Mouse (Mus musculus): ENCODE measurements around the gene Des. TPM values are rescaled to one million over a fixed set of nuclear protein-coding genes. Genes with fewer than 3 reads are reported as not detected.

Des gene
- polyA plus RNA-seq, 1 experiment: 0.70 TPM

GRCm38 (mm10) chr1:75381482-75382355, 21.6 kb downstream of the Des start:
- H3K4me1 ChIP-seq (ENCODE audit: control insufficient read depth, insufficient read depth, low read length): no peaks in the 10 kb centered on the region
- no peak overlapping the region for H3K4me3 ChIP-seq (ENCODE audit: insufficient read depth, low read length)
- no peak overlapping the region for H3K27ac ChIP-seq (ENCODE audit: insufficient read depth, low read depth, low read length)
- TF ChIP-seq POLR2A (IDR thresholded peaks at IDR 0.05; ENCODE audit: borderline replicate concordance, low read depth, low read length) (no peak), CTCF (IDR thresholded peaks at IDR 0.05; ENCODE audit: low read depth, low read length) (no peak)

- Histone ChIP-seq H3K27ac (ENCODE audit: insufficient read depth, low read depth, low read length) (no peak overlapping the region), H3K4me1 (ENCODE audit: control insufficient read depth, insufficient read depth, low read length) (no peaks in the 10 kb centered on the region), H3K4me3 (ENCODE audit: insufficient read depth, low read length) (no peak overlapping the region)
- TF ChIP-seq CTCF (IDR thresholded peaks at IDR 0.05; ENCODE audit: low read depth, low read length) (no peak), POLR2A (IDR thresholded peaks at IDR 0.05; ENCODE audit: borderline replicate concordance, low read depth, low read length) (no peak)
These were observed 22.4 kb downstream of the Des start for GRCm38 (mm10) chr1:75382356-75383071.

DNA sequence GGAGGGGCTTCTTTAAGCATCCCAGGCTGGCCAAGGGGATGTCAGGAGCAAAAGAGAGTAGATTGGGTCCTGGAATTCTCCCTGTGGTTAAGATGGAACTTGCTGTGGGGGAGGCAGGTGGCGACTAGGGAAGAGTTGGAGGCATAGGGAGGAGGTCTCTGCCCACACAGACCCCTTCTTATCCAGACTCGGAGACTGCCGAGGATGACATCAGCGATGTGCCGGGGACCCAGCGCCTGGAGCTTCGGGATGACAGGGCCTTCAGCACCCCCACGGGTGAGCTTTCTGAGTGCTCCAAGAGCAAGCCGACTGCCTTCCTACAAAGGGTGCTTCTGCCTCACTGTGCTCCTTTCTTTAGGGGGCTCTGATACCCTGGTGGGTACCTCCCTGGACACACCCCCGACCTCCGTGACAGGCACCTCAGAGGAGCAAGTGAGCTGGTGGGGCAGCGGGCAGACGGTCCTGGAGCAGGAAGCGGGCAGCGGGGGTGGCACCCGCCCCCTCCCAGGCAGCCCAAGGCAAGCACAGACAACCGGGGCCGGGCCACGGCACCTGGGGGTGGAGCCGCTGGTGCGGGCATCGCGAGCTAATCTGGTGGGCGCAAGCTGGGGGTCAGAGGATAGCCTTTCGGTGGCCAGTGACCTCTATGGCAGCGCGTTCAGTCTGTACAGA, 24.5 kb downstream of the Des start:
- Histone ChIP-seq H3K4me3 (ENCODE audit: insufficient read depth, low read length) (no peak overlapping the region), H3K27ac (ENCODE audit: insufficient read depth, low read depth, low read length) (no peak overlapping the region), H3K4me1 (ENCODE audit: control insufficient read depth, insufficient read depth, low read length) (no peaks in the 10 kb centered on the region)
- TF ChIP-seq CTCF (IDR thresholded peaks at IDR 0.05; ENCODE audit: low read depth, low read length): no peak
- TF ChIP-seq POLR2A (IDR thresholded peaks at IDR 0.05; ENCODE audit: borderline replicate concordance, low read depth, low read length): no peak

DNA sequence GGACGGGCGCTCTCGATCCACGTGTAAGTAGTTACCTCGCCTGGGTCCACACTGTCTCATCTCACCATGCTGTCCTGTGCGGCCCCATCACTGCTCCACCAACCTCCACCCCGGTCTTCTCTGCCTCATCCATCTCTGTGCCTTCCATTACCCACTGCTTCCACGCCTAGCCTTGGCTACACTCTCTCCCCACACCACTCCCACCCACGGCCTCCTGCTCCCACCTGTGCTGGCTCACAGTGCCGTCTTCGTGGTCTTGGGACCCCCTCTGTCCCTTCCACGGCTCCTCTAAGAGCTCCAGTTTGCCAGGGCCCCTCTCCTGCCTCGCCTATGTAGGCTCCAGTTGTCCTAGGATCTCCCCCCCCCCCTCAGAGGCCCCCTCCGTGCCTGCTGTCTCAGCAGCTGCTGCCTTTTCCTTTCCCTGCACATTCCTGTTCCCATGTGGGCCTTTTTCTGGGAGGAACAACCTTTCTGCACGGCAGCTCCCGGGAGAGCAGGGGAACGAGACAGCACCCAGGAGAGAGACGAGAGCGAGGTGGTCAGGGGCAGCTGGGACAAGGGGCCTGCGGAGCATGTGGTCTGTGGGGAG, 25.1 kb downstream of the Des start:
- H3K27ac ChIP-seq (ENCODE audit: insufficient read depth, low read depth, low read length): no peak overlapping the region
- no peak for TF ChIP-seq CTCF (IDR thresholded peaks at IDR 0.05; ENCODE audit: low read depth, low read length)
- TF ChIP-seq POLR2A (IDR thresholded peaks at IDR 0.05; ENCODE audit: borderline replicate concordance, low read depth, low read length): no peak
- H3K4me1 ChIP-seq (ENCODE audit: control insufficient read depth, insufficient read depth, low read length): no peaks in the 10 kb centered on the region
- H3K4me3 ChIP-seq (ENCODE audit: insufficient read depth, low read length): no peak overlapping the region

DNA sequence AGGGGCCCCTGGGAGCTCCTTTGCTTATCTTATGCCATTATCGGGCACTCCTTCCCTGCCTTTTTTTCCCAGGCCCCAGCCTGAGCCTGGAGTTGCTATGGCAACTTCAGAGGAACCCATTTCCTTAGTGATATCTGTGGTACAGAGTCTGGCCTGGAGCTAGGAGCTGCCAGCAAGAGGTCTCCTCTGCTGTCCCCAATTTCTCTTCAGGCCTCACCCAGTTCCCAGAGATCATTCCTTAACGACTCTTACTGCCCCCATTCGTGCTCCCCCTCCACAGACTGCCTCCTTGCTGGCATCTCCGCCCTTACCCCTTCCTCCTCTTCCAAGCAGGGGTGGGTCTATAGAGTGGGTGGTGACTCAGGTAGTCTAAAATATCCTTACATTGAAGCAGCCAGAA, 26.0 kb downstream of the Des start:
- Histone ChIP-seq H3K4me1 (ENCODE audit: control insufficient read depth, insufficient read depth, low read length) (no peaks in the 10 kb centered on the region), H3K27ac (ENCODE audit: insufficient read depth, low read depth, low read length) (no peak overlapping the region), H3K4me3 (ENCODE audit: insufficient read depth, low read length) (no peak overlapping the region)
- TF ChIP-seq POLR2A (IDR thresholded peaks at IDR 0.05; ENCODE audit: borderline replicate concordance, low read depth, low read length) (no peak), CTCF (IDR thresholded peaks at IDR 0.05; ENCODE audit: low read depth, low read length) (no peak)

DNA sequence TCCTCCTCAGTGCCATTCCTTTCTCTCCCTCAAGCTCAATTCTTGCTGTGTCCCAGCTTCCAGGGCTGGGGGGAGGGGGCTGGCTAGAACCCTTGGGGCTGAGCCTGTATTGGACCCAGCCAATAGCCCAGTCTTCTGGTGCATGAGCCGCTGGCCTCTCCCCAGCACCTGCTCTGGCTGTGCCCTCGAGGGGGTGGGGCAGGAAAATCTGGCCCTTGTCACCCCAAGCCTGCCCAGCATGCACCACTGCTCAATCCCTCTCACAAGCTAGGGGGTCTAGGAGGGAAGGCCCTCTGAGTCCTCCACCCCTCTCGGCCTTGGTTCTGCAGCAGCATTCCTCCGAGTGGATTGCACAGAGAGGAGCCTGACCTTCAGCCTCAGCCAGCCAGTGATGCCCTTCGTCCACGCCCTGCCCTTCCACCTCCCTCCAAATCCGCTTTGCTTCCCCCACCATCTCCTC, 27.4 kb downstream of the Des start:
- H3K27ac ChIP-seq (ENCODE audit: insufficient read depth, low read depth, low read length): no peak overlapping the region
- TF ChIP-seq POLR2A (IDR thresholded peaks at IDR 0.05; ENCODE audit: borderline replicate concordance, low read depth, low read length) (no peak), CTCF (IDR thresholded peaks at IDR 0.05; ENCODE audit: low read depth, low read length) (no peak)
- no peaks in the 10 kb centered on the region for H3K4me1 ChIP-seq (ENCODE audit: control insufficient read depth, insufficient read depth, low read length)
- H3K4me3 ChIP-seq (ENCODE audit: insufficient read depth, low read length): no peak overlapping the region

GRCm38 (mm10) chr1:75387929-75388897, 28.1 kb downstream of the Des start:
- no peak overlapping the region for H3K4me3 ChIP-seq (ENCODE audit: insufficient read depth, low read length)
- TF ChIP-seq POLR2A (IDR thresholded peaks at IDR 0.05; ENCODE audit: borderline replicate concordance, low read depth, low read length) (no peak), CTCF (IDR thresholded peaks at IDR 0.05; ENCODE audit: low read depth, low read length) (no peak)
- no peak overlapping the region for H3K27ac ChIP-seq (ENCODE audit: insufficient read depth, low read depth, low read length)
- H3K4me1 ChIP-seq (ENCODE audit: control insufficient read depth, insufficient read depth, low read length): no peaks in the 10 kb centered on the region

GRCm38 (mm10) chr1:75388898-75389515, 28.9 kb downstream of the Des start:
- no peak for TF ChIP-seq POLR2A (IDR thresholded peaks at IDR 0.05; ENCODE audit: borderline replicate concordance, low read depth, low read length)
- TF ChIP-seq CTCF (IDR thresholded peaks at IDR 0.05; ENCODE audit: low read depth, low read length): no peak

More at GRCm38 (mm10) chr1:75388898-75389515, 28.9 kb downstream of the Des start:
- no peak overlapping the region for H3K4me3 ChIP-seq (ENCODE audit: insufficient read depth, low read length)
- H3K4me1 ChIP-seq (ENCODE audit: control insufficient read depth, insufficient read depth, low read length): no peaks in the 10 kb centered on the region
- no peak overlapping the region for H3K27ac ChIP-seq (ENCODE audit: insufficient read depth, low read depth, low read length)
